Mouse (Mus musculus): ENCODE data around the gene Rad51b.

Rad51b gene

GRCm38 (mm10) chr12:79648812-79649700 lies 352.0 kb downstream of the Rad51b start:
- no peak for DNase-seq (ENCODE audit: low spot score)

- DNase-seq (ENCODE audit: low spot score): no peak
Observed at GRCm38 (mm10) chr12:79649796-79650195, 352.7 kb downstream of the Rad51b start.

DNA sequence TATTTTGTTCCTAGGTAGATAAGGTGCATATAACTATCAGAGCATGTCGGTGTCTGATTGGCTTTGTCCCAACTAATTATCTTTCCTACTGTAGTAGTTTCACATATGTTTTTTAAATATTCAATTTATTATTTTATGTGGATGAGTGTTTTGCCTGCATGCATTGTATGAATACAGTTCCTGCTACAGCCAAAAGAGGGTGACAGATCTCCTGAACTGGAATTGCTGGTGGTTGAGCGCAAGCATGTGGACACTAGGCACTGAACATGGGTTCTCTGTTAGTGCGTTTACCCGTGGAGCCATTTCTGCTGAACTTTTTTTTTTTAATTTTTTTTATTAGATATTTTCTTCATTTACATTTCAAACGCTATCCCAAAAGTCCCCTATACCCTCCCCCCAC lies 358.1 kb downstream of the Rad51b start:
- DNase-seq (ENCODE audit: low spot score): no peak

DNA sequence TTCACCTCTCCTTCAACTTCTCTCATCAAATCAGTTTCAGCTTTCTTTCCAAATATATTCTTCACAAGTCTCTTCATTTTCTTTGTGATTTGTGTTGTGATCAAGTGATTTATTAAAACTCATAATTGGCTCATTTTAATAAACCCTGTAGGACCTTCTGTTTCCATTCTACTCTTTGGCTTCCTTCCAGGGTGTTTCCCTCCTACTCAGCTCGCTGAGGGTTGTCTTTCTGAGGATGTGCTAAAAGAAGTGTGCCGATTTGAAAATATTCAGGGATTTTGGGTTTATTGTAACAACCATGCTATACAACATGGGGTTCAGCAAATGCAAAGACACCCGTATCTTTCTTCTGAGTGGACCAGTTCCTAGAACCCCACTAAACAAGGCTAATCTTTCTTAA lies 361.8 kb downstream of the Rad51b start:
- DNase-seq (ENCODE audit: low spot score): no peak

DNA sequence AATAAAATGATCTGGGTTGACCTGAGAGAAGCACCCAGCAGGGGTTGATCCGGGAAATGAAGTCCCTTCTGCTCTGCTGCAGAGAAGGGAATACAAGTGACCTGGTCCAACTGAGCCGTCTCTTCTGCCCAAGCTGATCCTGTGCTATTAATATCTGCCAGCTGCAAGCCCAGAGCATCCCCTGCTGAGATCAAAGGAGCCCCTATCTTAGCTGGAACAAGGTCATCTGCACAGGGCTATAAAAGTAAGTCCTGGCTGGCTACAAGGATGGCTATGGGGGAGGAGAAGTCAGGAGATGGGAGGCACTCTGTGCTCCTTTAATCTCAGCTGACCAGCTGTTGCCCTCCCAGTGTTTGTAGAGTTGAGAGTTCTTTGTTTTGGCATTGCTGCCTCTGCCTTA lies 364.2 kb downstream of the Rad51b start:
- no peak for DNase-seq (ENCODE audit: low spot score)

DNA sequence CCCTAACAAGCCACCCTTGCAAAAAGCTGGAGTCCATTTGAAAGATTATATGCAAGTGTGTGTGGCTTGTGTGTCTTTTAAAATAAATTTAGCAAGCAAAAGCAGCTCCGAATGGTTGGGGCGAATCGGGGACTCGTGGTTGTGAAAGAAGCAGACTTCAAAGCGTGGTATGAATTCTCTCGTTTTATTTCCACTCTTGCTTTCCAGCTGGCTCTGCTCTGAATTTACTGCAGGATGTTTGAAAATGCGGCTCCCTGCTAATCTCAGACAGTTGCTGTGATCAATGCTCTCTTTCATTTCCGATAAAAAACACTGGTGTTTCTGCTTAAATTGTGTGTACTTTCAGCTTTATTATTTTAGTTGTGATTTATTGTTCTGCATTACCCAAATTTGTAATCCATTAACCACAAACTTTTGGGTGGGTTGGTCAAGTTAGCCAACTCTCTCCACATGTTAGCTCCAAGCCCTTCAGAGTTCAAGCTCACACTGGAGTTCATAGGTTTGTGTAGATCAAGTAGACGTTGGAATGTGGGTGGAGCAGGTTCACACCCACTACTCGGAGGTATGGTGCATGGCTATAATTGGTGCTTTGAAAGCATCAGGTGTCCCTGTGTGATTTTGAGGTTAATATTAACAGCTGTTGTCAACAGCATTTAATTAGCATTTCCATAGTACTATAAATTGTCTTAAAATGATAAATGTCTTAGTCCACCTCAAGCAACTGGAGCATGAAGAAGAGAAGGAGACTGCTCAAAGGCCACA lies 366.2 kb downstream of the Rad51b start:
- DNase-seq (ENCODE audit: low spot score): no peak

DNA sequence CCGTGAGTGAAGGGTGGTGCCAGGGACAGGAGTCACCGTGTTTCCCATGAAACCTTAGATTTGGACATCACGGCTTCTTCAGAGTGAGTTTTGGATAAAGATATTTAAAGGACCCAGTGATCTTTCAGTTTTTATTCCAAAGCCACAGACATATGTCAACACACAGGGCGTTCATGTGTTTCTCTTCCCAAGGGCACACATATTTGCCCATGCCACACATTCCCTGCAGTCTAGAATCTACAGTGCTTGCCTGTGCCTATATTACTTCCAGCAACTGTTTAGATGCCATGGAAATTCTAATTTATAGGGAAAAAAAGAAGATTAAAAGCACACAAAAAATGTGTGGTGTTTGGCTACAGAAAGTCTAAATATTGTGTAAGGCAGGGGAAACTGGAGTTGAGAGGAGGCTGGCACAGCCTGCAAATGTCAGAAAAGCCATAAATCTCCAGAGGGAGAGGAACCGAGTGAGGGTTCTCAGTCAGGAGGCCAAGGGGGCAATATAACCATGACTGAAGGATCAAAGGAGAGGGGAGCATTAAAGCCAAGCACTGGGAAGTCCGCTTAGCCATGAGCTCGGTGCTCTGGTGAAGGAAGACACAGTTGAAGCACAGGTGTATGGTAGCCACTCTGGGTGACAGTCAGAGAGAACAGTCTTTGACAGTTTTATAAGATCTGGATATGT lies 367.0 kb downstream of the Rad51b start:
- no peak for DNase-seq (ENCODE audit: low spot score)

DNA sequence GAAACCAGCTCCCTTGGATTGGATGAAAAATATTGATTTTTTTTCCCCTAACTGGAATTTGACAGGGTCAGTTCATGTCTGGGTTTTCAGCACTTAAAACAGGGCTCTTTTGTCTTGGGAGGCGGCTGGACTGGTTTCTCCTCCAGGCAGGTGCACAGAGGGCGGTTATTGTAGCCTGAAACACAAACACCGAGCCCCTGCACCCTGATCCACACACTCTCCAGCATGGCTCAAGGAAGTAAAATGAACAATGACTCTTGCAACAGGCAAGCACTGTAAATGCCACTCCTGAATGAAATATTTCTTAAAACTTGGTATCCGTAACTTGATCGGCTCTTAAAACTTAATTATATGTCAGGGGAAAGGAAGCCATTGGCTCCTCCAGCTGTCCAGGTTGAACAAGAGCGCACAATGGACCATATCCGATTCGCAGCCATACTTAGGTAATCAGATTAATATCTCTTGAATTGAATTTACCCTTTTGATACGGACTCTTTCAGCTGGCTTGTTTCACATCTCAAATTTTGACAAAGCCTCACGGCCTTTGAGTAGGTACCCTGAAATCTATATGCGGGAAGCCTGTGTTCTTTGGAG lies 377.9 kb downstream of the Rad51b start:
- DNase-seq (ENCODE audit: low spot score): no peak

DNA sequence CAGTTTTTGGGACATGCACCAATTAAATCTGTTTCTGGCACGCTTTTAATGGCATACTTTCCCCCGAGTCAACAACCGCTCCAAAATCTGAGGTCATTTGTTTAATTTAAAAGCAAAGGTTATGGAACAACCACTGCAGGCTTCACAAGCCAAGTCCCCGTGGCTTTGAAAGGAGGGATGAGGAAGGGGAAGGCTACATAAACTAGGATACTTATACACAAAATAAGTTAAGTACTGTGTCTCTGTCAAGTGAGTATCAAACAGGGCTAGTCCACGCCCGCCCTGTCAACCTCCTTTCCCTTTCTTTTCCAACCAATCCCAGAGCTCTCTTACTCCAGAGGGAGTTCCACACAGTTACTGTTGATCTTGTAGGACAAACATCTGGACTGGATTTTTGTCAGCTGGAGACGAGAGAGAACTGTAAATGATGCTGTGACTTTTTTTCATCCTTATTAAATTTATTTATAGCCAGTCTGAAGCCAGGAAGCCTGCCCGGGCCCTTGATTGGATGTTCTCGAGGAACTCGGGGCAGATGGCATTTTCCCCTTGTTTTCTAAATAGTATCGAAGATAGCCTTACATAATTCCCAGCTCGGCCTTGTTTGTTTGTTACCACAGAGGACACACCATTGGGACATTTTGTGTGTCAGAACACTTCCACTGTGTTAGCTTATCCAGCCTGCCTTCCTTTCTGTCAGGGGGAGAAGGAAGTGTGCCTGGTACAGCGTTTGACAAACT lies 378.5 kb downstream of the Rad51b start:
- DNase-seq (ENCODE audit: low spot score): no peak

DNA sequence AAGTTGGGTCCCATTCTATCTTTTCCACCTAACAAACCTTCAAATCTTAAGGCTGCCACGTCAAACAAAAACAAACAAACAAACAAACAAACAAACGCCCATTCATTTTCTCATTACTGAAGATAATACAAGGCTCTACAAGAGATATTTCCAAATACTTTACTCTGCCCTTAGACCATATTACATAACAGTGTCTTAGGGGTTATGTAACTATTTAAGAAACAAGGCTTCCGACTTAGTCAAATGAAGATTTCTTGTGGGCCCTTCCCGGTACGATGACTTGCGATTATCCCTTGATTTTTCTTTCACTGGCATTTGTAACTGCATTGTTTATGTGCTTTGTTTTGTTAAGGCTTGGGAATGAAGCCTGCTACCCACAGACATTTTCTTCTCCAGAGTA lies 379.2 kb downstream of the Rad51b start:
- no peak for DNase-seq (ENCODE audit: low spot score)

DNA sequence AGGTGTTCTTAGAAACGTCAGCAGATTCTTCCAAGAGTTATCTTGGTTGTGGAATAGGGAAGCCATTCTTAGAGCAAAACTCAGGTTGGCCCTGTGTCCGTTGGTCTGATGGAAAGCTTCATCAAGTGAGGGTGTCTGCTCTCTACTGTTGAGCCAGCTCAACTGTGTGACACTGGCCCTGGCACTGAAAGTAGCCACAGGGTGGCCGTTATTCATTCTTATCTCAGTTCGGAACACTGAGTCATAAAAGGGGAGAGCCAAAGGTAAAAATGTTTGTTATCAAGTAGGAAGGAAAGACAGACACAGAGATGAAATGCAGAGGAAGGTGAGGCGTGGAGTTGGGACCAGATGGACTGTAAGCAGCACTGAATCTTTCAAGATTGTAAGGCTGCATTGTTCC lies 379.8 kb downstream of the Rad51b start:
- no peak for DNase-seq (ENCODE audit: low spot score)

GRCm38 (mm10) chr12:79679251-79679901 lies 382.3 kb downstream of the Rad51b start:
- DNase-seq (ENCODE audit: low spot score): no peak

- DNase-seq (ENCODE audit: low spot score): no peak
Observed at GRCm38 (mm10) chr12:79679941-79680697, 383.0 kb downstream of the Rad51b start.

DNA sequence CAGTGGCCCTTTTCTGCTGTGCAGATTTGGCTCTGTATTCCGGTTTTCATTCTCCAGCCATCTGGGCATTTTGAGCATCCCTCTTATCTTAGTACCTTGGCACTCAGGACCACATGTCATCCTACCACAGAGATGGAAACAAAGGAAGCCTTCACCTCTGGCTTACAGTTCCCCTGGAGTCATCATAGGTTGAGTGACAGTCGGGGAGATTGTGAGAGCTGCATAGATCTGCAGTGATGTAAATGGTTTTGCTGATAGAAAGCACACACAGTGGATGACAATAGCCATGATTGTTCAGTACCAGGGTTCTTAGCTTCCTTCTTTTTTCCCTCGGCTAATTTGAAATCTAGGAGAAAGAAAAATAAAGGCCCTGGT lies 383.6 kb downstream of the Rad51b start:
- no peak for DNase-seq (ENCODE audit: low spot score)

GRCm38 (mm10) chr12:79681571-79681970 lies 384.5 kb downstream of the Rad51b start:
- no peak for DNase-seq (ENCODE audit: low spot score)

DNA sequence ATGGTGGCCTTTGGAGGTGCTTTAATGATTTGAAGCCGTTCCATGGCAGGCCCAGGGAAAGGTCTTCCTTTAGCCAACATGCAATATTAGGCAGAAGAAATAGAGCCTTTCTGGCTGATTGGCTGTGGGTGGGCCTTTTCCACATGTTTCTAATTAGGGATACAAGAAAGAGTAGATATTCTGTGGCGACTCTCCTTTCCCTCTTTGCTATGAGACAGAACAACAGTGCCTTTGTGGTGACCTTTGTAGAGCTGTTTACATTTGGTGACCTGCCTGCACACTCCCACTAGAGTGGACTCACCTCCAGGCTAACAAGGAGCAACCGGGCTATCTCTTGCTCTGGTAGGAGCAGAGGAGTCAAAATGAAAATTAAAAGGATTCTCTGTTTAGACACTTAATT lies 386.3 kb downstream of the Rad51b start:
- DNase-seq (ENCODE audit: low spot score): no peak

DNA sequence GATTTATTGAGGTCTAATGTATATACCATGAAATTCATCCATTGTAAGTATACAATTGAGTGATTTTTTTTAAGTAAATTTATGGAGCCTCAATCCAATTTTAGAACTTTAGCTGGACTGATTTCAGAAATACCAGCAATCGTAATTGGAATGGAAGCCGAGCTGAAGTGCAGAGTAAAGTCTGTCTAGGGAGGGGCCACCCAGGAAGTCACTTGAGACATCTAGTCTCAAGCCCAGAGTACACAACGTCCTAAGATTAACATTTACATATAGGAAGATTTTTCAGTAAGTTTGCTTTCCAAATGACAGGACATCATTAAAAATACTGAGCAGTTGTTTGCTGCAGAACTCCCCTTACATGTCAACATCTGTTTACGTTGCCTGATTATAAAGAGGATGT lies 386.7 kb downstream of the Rad51b start:
- DNase-seq (ENCODE audit: low spot score): no peak

GRCm38 (mm10) chr12:79684338-79684737 lies 387.3 kb downstream of the Rad51b start:
- DNase-seq (ENCODE audit: low spot score): no peak

GRCm38 (mm10) chr12:79686594-79687325 lies 389.7 kb downstream of the Rad51b start:
- DNase-seq (ENCODE audit: low spot score): no peak
